Mouse (Mus musculus) kidney, postnatal 4 days (tissue): ENCODE results near the gene Ino80d.
A peak's percentile ranks its signal among the peaks of the same experiment; 100 is the strongest.
"Not testable (repeated sequence)": the region's sequence is repeated elsewhere in the genome, so short reads cannot be mapped to it uniquely, and the experiment has no call there.

Experiments used
- DNase-seq, 2 experiments: peaks; one replicate each; pipeline ENCODE4 v3.0.0; 2021; ENCODE audit warnings: mixed read lengths in 2 of 2

Gene Ino80d

DNA sequence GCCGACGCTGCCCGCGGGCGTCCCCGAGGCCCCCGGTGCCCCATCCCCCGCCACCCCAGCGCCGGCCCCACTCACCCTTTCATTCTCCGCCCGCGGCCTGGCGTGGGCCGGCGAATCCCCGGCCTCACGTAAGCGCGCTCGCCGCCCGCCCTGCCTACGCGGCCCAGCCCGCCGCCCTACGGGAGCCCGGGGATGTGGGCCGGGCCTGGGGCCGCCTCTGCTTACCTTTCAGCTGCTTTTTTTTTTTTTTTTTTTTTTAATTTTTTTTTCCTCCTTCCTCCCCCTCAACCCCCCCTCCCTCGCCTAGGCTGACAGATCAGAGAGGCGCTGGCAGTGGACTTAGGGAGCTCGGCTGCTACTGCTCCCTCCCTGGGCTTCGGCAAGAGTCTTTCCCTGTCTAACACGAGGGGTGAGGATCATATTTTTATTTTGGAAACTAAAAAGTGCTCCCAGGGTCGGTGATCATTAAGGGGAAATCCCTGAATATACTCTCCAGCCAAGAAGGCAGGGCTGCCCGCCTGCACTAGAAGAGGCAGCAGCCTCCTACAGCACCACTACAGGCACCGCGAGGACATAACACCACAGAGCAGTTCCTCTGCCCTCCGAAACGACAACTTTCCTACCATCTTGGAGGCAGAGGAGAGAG is at the start of gene Ino80d:
Ino80d (minus strand) TSS at position 532 of the 646 bp plus-strand sequence.
- peak; percentile 80 to 89 for DNase-seq

DNA sequence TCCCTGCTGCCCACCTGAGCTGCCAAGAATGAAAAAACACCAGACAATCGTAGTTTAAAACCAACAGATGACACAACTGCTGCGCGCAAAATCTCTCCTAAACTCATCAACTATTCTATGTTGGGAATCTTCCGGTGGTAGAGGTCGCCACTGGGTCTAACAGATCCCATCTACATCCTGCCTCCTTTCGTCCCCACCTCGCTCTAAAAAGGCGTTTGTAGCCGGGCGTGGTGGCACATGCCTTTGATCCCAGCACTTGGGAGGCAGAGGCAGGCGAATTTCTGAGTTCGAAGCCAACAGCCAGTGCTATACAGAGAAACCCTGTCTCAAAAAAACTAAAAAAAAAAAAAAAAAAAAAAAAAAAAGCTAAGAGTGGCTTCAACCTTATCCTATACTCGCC is 25.8 kb upstream of the Ino80d start:
- DNase-seq, result no peak

DNA sequence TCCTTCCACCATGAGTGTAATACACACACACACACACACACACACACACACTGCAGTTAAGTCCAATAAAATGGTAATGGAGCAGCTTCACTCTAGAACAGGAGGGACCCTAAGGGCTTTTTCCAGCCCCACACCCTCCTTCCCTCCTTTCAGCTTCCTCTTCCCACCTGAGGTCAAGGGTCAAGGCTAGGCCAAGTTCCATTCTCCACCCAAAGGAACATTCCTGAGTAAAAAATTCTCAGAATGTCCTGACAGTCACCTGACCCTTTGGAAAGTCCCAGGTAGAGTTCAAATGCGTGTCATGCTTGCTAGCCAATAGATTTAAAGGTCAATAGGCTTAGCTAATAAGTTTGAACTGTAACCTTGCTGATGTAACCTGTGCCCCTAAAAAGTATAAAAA is 24.1 kb upstream of the Ino80d start:
- DNase-seq, result not testable (repeated sequence)

DNA sequence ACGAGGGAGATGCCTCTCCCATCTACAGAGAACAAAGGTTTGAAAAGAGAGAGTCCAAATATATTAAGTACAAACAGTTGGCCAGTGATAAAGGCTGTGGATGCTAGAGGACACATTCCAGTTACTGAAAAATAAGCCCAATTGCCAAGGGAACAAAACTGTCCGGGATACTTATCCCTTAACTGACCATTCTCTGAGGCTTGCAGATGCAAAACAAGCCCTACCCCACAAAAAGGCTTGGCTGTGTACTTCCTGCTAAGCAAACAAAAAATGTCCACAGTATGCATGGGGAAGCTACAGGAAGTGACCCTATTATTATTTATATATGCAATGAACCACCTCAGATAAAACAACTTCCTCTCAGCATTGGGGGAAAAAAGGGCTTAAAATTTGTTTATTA is 23.5 kb upstream of the Ino80d start:
- DNase-seq, result no peak

DNA sequence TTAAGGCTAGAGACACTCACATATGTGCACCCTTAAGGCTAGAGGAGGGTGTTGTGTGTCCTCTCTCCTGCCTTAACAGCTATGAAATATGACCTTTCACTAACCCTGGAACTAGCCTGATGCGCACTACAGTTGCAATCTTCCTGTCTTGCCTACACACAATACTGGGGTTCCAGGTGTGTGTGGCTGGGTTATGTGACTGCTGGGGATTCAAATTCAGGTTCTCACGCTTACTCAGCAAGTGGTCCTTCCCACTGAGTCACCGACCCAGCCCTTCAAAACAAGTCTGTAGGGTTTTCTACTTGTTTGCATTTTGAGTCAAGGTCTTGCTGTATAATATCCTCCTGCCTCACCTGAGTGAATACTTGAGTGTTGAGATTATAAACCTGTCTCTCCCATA is 20.1 kb upstream of the Ino80d start:
- no peak for DNase-seq

- no peak for DNase-seq
Observed at GRCm38 (mm10) chr1:63131766-63132165, 17.3 kb upstream of the Ino80d start.

DNA sequence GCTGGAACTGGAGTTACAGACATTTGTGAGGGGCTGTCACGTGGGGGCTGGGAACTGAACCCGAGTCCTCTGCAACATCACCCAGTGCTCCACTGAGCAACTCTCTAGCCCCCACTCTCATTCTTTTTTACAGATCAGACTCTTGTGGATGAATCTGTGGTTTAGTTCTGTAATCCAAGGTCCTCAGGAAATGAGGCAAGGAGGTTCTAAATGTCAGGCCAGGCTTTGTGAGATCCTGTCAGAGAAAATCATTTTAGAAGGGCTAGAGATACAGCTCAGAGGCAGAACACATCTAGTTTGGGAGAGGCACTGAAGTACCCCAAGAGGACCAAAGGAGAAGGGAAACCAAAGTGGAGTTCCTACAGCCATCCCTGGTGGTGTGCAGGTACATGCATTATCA is 16.4 kb upstream of the Ino80d start:
- no peak for DNase-seq

DNA sequence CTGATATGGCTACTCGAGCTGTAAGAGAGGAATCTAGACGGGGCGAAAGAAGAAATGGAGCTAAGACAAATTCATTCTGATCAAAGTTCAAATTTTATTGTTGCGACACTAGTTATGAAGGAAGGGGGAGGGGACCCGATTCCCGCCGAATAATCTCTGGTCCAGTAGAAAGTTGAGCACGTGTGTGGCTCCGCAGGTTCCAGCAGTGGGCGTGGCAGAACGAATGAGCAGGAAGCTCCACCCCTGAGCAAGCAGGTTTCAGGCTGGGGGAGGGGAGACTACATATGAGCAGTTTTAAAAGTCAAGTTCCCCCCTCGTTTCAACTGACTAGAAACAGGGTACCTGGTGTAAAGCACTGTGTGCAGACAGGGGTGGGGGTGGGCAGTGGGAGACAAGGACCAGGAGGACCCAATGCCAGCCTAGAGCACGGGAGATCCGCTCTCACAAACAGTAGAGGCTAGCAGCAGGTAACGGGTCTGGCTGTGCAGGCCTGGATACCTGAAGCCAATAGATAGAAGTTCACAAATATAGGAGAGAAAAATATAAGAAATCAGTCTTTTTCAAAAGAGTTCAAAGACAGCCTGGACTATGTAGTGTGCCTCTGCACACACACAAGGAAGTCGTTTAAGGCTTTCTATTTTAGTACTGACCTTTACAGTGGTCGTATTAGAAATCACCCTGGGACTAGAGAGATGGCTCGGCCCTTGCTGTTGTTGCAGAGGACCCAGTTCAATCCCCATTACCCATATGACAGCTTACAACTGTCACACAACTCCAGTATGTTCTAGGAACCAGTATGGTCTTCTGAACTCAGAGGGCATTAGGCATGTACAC is 15.6 kb upstream of the Ino80d start:
- peak; percentile 17 to 48 for DNase-seq

GRCm38 (mm10) chr1:63129273-63129672 is 14.8 kb upstream of the Ino80d start:
- DNase-seq, result peak; percentile 12 to 40

- DNase-seq, result no peak
Observed at GRCm38 (mm10) chr1:63126206-63126605, 11.7 kb upstream of the Ino80d start.

GRCm38 (mm10) chr1:63123823-63124450 is 9.5 kb upstream of the Ino80d start:
- DNase-seq, result peak; percentile 17 to 44

DNA sequence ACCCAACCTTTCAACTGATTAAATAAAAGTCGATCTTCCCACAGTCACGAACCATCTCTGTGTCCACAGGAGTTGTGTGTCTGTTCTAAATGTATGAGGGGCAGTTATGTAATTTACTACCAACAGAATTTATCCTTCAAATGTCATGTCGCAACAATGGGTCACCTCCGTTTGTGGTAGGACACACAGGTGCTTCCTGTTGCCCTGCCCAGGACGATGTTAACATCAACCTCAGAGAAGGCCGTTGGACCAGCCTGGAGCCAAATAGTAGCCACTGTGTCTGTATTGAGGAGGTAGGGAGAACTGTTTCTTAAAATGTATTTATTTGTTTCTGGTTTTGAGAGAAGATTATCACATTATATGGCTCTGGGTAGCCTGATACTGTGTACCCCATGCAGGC is 7.5 kb upstream of the Ino80d start:
- DNase-seq, result no peak

- DNase-seq, result no peak
Observed at GRCm38 (mm10) chr1:63120382-63120781, 5.9 kb upstream of the Ino80d start.

GRCm38 (mm10) chr1:63119675-63120074 is 5.2 kb upstream of the Ino80d start:
- no peak for DNase-seq

GRCm38 (mm10) chr1:63115540-63115939 is 1.1 kb upstream of the Ino80d start:
- DNase-seq, result peak in 1 of 2 experiments; percentile 24

- DNase-seq, result no peak
Observed at GRCm38 (mm10) chr1:63115096-63115495, 629 bp upstream of the Ino80d start.

DNA sequence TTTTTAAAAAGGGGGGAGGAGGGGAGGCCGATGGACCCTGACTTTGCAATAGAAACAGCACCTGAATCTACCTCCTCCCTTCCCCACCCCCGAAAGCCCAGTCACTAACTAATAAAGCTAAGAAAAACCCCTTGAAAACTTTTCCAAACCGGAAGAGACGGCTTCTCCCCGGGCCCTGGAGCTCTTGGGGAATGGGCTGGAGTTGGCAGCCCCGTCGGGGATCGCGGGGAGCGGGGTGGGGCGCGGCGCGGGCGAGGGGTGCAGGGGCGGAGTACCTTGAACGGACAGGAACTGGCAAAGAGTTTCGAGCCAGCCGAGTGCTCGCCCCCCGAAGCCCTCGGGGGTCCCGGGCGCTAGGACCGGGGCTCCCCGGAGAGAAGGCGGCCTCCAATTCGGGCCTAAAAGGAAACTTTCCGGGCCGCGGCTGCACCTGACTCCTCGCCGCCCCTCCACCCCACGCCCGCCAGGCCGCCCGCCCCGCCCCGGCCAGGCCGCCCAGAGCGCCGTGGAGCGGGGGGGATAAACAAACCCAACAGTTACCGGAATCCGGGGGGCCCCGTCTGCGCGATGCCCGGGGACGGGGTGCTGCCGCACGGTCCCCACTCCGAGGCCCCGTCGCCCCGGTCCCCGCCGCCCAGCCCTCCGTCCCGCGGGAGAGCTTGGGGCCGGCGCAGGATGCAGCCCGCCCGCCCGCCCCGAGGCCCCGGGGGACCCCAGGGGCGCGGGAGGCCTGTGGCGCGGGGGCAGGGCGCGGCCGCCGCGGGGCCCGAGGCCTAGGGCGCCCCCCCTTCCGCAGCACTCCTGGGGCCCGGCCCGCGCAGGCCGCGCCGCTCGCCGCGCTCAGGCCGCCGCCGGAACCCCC is 962 bp downstream of the Ino80d start:
- DNase-seq, result peak; percentile 69 to 78

- peak; percentile 64 to 77 for DNase-seq
Observed at GRCm38 (mm10) chr1:63112865-63113261, 1.6 kb downstream of the Ino80d start.

DNA sequence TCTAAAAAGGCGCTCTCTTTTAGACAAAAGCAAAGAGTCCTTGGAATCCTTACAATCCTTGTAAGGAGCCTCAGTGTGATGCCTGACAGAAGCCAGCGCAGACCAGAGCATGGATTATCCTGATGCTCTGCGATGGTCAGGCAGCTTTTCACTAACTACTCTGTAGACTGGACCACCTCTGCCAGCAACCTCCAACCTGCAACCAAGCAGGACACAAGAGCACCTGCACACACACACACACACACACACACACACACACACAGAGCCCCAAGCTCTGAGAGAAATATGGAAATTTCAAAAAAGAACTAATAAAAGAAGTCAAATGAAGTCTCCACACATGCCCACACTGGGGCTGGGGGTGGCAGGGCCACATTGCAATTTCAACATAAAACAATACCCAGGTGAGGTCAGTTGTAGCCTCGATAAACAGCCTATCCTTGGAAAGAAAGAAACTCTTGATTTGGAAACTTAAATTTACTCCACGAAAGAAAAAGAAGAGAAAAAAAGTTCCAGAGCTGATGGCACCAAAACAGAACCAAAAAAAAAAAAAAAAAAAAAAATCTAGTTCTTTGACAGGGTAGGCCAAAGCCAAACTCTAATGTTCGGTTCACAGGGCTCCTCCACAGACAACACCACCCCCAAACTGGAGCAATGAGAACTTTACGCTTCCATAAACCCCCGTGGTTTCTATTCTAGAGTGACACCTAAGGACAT is 2.2 kb downstream of the Ino80d start:
- peak in 1 of 2 experiments; percentile 10 for DNase-seq

DNA sequence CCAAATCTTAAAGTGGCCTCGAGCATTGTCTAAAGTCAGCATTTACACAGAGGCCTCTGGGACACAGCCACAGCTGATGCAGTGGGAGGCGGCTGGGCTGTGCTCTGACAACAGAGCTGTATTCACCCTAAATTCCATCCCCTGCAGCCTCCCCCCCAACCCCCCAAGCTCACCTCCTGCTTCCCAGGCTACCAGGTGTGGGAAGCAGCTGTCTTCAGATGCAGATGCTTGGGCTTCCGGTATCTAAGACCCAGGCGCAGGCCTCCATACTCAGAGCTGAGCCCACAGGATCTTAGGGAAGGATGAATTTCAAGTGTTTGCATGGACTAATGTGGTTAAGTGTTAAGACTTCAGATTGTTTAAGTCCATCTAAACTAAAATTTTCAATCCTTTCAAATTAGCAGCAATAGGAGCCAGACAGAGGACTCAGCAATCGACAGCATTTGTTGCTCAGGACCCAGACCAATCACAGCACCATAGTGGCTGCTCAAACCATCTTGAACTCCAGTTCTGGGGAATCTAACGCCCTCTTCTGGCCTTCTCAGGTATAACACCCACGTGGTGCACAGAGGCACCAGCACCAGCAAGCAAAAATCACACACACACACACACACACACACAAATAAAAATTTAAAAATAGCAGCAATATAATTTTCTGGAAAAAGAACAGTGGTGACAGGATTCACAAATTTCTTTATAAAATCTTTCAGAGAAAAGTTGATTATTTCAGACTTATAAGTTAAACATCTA is 3.8 kb downstream of the Ino80d start:
- peak; percentile 52 to 68 for DNase-seq

DNA sequence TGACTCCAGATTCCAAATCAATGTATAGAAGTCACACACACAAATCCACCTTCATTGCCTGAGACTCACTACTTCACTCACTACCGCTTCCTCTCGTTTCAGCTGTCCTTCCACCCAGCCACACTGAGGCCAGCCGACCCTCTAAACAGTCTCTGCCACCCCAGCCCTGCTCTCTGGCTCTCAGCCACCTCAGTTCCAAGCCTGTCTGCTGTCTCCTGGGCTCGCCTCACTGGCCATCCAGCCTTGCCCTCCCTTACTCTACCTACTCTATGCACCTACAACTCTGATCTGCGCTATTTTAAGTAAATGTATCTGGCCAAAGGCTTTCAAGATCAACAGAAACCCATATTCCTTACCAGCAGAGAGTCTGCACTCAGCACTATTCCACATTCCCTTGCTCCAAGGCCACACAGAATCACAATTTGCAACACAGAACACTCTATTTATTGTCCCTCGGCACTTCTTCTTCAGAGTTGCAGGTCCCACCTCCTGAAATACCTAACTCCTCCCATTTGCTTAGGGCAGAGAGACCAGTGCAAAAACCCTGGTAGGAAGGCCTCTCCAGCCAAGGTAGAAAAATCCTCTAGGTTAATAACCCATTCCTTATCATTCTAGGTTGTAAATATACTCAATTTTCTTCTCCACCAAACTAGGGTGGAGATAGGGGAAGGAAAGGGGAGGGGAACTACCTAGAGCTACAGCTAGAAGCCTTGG is 6.7 kb downstream of the Ino80d start:
- DNase-seq, result peak in 1 of 2 experiments; percentile 17
